Mouse (Mus musculus): ENCODE data around the gene Siah3. TPM values are rescaled to one million over a fixed set of nuclear protein-coding genes. Genes with fewer than 3 reads are reported as not detected.
A peak's percentile ranks its signal among the peaks of the same experiment; 100 is the strongest.

The Siah3 gene
- total RNA-seq, 2 experiments from 2014 or later, result 0.33 to 0.50 TPM

- DNase-seq, result no peak
Observed at GRCm38 (mm10) chr14:75519668-75520067, 63.9 kb downstream of the Siah3 start.

GRCm38 (mm10) chr14:75524648-75525047 is 68.9 kb downstream of the Siah3 start:
- no peak for DNase-seq

- DNase-seq, result no peak
Observed at GRCm38 (mm10) chr14:75525376-75526145, 69.8 kb downstream of the Siah3 start.

GRCm38 (mm10) chr14:75527464-75528190 is 71.8 kb downstream of the Siah3 start:
- peak; percentile 51 to 66 for DNase-seq

- no peak for DNase-seq
Observed at GRCm38 (mm10) chr14:75530815-75531353, 75.1 kb downstream of the Siah3 start.

- DNase-seq, result no peak
Observed at GRCm38 (mm10) chr14:75539205-75539604, 83.4 kb downstream of the Siah3 start.

GRCm38 (mm10) chr14:75540216-75540995 is 84.6 kb downstream of the Siah3 start:
- no peak for DNase-seq

GRCm38 (mm10) chr14:75540996-75541350 is 85.2 kb downstream of the Siah3 start:
- no peak for DNase-seq

- DNase-seq, result no peak
Observed at GRCm38 (mm10) chr14:75541731-75542130, 85.9 kb downstream of the Siah3 start.

GRCm38 (mm10) chr14:75561577-75562331 is 106.0 kb downstream of the Siah3 start:
- DNase-seq, result peak; percentile 4 to 13

GRCm38 (mm10) chr14:75565534-75566140 is 109.9 kb downstream of the Siah3 start:
- DNase-seq, result peak; percentile 58 to 74

- no peak for DNase-seq
Observed at GRCm38 (mm10) chr14:75566303-75566702, 110.5 kb downstream of the Siah3 start.

GRCm38 (mm10) chr14:75579010-75579409 is 123.2 kb downstream of the Siah3 start:
- no peak for DNase-seq

Other genes starting within 250 kb of the Siah3 start
- not detected for gene Cpb2, start 213.7 kb upstream of the Siah3 start, total RNA-seq (2021)
- gene Zc3h13, start 171.6 kb upstream of the Siah3 start, total RNA-seq (2021), result 10 to 100 TPM; 30.5 to 34.0 TPM
- gene Spert, start 137.1 kb downstream of the Siah3 start, total RNA-seq (2021), result not detected
- not detected for gene Erich6b, start 186.3 kb downstream of the Siah3 start, total RNA-seq (2021)

Data from adrenal gland, postnatal 36 days (tissue).